Mouse (Mus musculus) bone marrow macrophage, adult 2 months (primary cell): ENCODE measurements at regions not wholly inside any gene's neighbourhood (a gene's known extent, or its start where the extent isn't known, plus 50 kb on each side); places are given as distances from the start of the nearest gene placed in this dataset.

Experiments used
- CTCF ChIP-seq: IDR thresholded peaks from 2 replicates; pipeline ENCODE4 v1.5.1; 2012; ENCODE audit warnings: low read depth, mild to moderate bottlenecking, low read length, moderate library complexity
- POLR2A ChIP-seq: IDR thresholded peaks from 2 replicates; pipeline ENCODE4 v1.6.1; 2012; ENCODE audit warnings: mild to moderate bottlenecking, low read depth, low read length, borderline replicate concordance

DNA sequence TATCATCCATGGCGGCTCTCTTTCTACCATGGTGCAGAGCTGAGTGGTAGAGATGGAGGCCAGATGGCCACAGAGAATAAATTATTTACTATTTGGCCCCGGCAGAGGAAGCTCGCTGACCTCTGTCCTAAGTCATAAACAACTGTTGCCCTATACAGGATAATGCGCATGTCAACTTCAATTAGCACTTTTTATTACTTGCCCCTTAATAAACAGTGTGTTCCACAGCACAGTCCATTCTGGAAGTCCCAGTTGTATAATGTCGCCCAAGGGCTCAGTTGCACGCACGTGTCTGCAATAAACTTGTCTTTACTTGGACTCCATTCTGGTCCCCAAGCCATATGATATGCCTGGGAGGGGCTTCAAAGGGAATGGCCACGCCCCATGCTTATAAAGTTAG is 150.1 kb upstream of the Runx1 start:
- TF ChIP-seq CTCF (no peak), POLR2A (no peak)
